Mouse (Mus musculus): ENCODE measurements around the gene Olfr1000. TPM values are rescaled to one million over a fixed set of nuclear protein-coding genes. Genes with fewer than 3 reads are reported as not detected.
"Not testable (repeated sequence)": the region's sequence is repeated elsewhere in the genome, so short reads cannot be mapped to it uniquely, and the experiment has no call there.

The Olfr1000 gene
- total and polyA plus RNA-seq, 3 experiments = not detected

GRCm38 (mm10) chr2:85588648-85589047 is 23.1 kb downstream of the Olfr1000 start, which contains the start of gene Olfr998:
Gene Olfr998, plus strand, starts transcription at chr2:85588948.
- H3K9me3 ChIP-seq (replicated peaks; ENCODE audit: insufficient read depth, low read length); DNase-seq (ENCODE audit: low read depth, low spot score); H3K36me3 ChIP-seq (ENCODE audit: control insufficient read depth in 1 of 2, insufficient read depth in 2 of 2, low read length in 2 of 2); H3K79me2 ChIP-seq (ENCODE audit: control insufficient read depth, insufficient read depth, low read length, poor library complexity); H3K4me3 ChIP-seq (ENCODE audit: control insufficient read depth in 1 of 2, insufficient read depth in 1 of 2, low read depth in 2 of 2, low read length in 2 of 2); H3K27ac ChIP-seq (ENCODE audit: control insufficient read depth, low read depth, low read length); H3K4me1 ChIP-seq (ENCODE audit: control insufficient read depth in 1 of 2, insufficient read depth in 2 of 2, low read length in 2 of 2); H3K9ac ChIP-seq (ENCODE audit: control insufficient read depth, low read depth, low read length, poor library complexity, severe bottlenecking); H3K27me3 ChIP-seq (ENCODE audit: control insufficient read depth in 1 of 2, insufficient read depth in 2 of 2, low read length in 2 of 2): not testable (repeated sequence)

GRCm38 (mm10) chr2:85578915-85579314 is 32.8 kb downstream of the Olfr1000 start, which contains the start of gene Olfr996:
Gene Olfr996, plus strand, starts transcription at chr2:85579215.
- Histone ChIP-seq H3K27ac (ENCODE audit: control insufficient read depth, low read depth, low read length) (no peak within 1 kb of the TSS), H3K36me3 (ENCODE audit: control insufficient read depth in 1 of 2, insufficient read depth in 2 of 2, low read length in 2 of 2) (no peaks in the 10 kb centered on the region), H3K9me3 (replicated peaks; ENCODE audit: insufficient read depth, low read length) (no peaks in the 10 kb centered on the region), H3K79me2 (ENCODE audit: control insufficient read depth, insufficient read depth, low read length, poor library complexity) (no peaks in the 10 kb centered on the region), H3K9ac (ENCODE audit: control insufficient read depth, low read depth, low read length, poor library complexity, severe bottlenecking) (no peak within 1 kb of the TSS), H3K27me3 (ENCODE audit: control insufficient read depth in 1 of 2, insufficient read depth in 2 of 2, low read length in 2 of 2) (no peaks in the 10 kb centered on the region), H3K4me3 (ENCODE audit: control insufficient read depth in 1 of 2, insufficient read depth in 1 of 2, low read depth in 2 of 2, low read length in 2 of 2) (no peak within 1 kb of the TSS), H3K4me1 (ENCODE audit: control insufficient read depth in 1 of 2, insufficient read depth in 2 of 2, low read length in 2 of 2) (no peaks in the 10 kb centered on the region)
- TF ChIP-seq ZC3H11A (IDR thresholded peaks at IDR 0.05; ENCODE audit: low read depth, low read length) (no peak), TBP (IDR thresholded peaks at IDR 0.05; ENCODE audit: low read depth, low read length) (no peak), ELF1 (IDR thresholded peaks at IDR 0.05; ENCODE audit: low read depth, low read length) (no peak), MAX (IDR thresholded peaks at IDR 0.05; ENCODE audit: low read length) (no peak), POLR2A (IDR thresholded peaks at IDR 0.05; ENCODE audit: control insufficient read depth in 1 of 2, insufficient read depth in 1 of 2, low read depth in 1 of 2, low read length in 2 of 2, poor library complexity in 1 of 2) (no peak), UBTF (IDR thresholded peaks at IDR 0.05; ENCODE audit: borderline replicate concordance, insufficient read depth, low read depth, low read length) (no peak), TCF12 (IDR thresholded peaks at IDR 0.05; ENCODE audit: low read depth, low read length) (no peak), RAD21 (IDR thresholded peaks at IDR 0.05; ENCODE audit: low read depth, low read length) (no peak), ZMIZ1 (IDR thresholded peaks at IDR 0.05; ENCODE audit: low read depth, low read length) (no peak), MYB (IDR thresholded peaks at IDR 0.05; ENCODE audit: low read depth, low read length) (no peak), ZNF384 (IDR thresholded peaks at IDR 0.05; ENCODE audit: low read depth, low read length) (no peak), EP300 (IDR thresholded peaks at IDR 0.05; ENCODE audit: low read depth in 1 of 2, low read length in 2 of 2) (no peak), JUND (IDR thresholded peaks at IDR 0.05; ENCODE audit: low read depth, low read length) (no peak), SIN3A (IDR thresholded peaks at IDR 0.05; ENCODE audit: low read length) (no peak), POLR2AphosphoS5 (IDR thresholded peaks at IDR 0.05; ENCODE audit: borderline replicate concordance, low read depth, low read length) (no peak), ZKSCAN1 (IDR thresholded peaks at IDR 0.05; ENCODE audit: low read depth, low read length) (no peak), NRF1 (IDR thresholded peaks at IDR 0.05; ENCODE audit: insufficient read depth, low read depth, low read length, poor library complexity, severe bottlenecking) (no peak), E2F4 (IDR thresholded peaks at IDR 0.05; ENCODE audit: borderline replicate concordance, low read depth, low read length) (no peak)
- no peak for DNase-seq (ENCODE audit: low read depth, low spot score)

Data from MEL (cell line).